Mouse (Mus musculus): ENCODE measurements at regions not wholly inside any gene's neighbourhood (a gene's known extent, or its start where the extent isn't known, plus 50 kb on each side); places are given as distances from the start of the nearest gene placed in this dataset.

DNA sequence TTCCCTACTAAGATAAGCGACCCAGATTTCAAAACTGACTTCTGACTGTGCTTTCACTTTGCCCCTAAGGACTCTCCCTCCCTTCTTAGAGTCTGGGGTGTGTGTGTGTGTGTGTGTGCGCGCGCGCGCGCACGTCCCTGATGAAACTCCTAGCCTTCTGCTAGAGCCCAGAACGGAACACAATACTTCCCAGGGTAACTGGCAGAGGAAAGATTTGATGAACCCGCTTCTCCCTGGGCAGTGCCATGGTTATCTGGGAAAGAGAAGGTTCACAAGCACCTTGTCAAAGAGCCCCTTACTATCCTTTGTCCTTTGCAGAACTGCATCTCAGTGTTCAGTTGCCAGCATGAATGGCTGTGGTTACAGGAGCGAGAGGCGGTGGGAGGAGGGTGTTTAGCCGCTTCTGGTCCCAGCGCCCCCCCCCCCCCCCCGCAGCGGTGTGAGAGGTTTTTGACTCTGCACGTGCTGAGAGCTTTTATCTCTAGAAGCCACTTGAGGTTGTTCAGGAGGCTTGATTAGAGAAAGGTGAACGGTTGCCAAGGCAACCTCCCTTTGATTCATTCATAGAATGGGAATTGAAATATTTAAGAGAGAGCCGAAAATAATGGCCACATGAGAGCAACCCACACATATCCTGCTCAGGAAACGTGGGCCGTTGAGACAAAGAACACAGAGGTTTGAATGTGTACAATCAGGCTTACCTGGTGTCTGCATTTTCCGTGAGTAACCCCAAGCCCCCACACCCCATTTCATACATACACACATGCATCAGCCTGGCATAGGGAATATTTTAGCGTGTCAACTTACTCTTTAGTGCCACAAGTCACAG is 286.3 kb upstream of the Gm10131 start:
- no peaks in the 10 kb centered on the region for H3K27me3 ChIP-seq (ENCODE audit: control insufficient read depth, insufficient read depth, insufficient read length)
- no peak overlapping the region for H3K4me3 ChIP-seq
- no peak overlapping the region for H3K4me2 ChIP-seq (ENCODE audit: low read depth)
- no peaks in the 10 kb centered on the region for H3K36me3 ChIP-seq (ENCODE audit: control insufficient read depth, insufficient read depth)
- TF ChIP-seq TCF3 (IDR thresholded peaks at IDR 0.05; ENCODE audit: insufficient read length, low read depth) (no peak), USF1 (IDR thresholded peaks at IDR 0.05; ENCODE audit: low read depth) (no peak), CEBPB (IDR thresholded peaks at IDR 0.05; ENCODE audit: insufficient read depth, poor library complexity, severe bottlenecking) (no peak), POLR2AphosphoS2 (IDR thresholded peaks at IDR 0.05; ENCODE audit: insufficient read length, low read depth) (no peak), MYOD1 (IDR thresholded peaks at IDR 0.05; ENCODE audit: control insufficient read depth in 1 of 3, insufficient read length in 2 of 3, low read depth in 2 of 3) (no peak), MAX (IDR thresholded peaks at IDR 0.05; ENCODE audit: low read depth) (no peak), SRF (IDR thresholded peaks at IDR 0.05; ENCODE audit: control insufficient read depth, insufficient read length, low read depth) (no peak), MYOG (IDR thresholded peaks at IDR 0.05; ENCODE audit: control insufficient read depth in 1 of 3, insufficient read depth in 1 of 3, insufficient read length in 2 of 3, low read depth in 2 of 3) (no peak), TCF12 (IDR thresholded peaks at IDR 0.05; ENCODE audit: insufficient read depth, poor library complexity, severe bottlenecking) (no peak), E2F4 (IDR thresholded peaks at IDR 0.05; ENCODE audit: insufficient read depth) (no peak), REST (IDR thresholded peaks at IDR 0.05; ENCODE audit: insufficient read depth, insufficient read length) (no peak), POLR2A (IDR thresholded peaks at IDR 0.05; ENCODE audit: insufficient read length, low read depth) (no peak)
- no peaks in the 10 kb centered on the region for H3K79me2 ChIP-seq (ENCODE audit: control insufficient read depth, insufficient read depth)
- H3ac ChIP-seq (ENCODE audit: control insufficient read depth, insufficient read length) = no peak overlapping the region

DNA sequence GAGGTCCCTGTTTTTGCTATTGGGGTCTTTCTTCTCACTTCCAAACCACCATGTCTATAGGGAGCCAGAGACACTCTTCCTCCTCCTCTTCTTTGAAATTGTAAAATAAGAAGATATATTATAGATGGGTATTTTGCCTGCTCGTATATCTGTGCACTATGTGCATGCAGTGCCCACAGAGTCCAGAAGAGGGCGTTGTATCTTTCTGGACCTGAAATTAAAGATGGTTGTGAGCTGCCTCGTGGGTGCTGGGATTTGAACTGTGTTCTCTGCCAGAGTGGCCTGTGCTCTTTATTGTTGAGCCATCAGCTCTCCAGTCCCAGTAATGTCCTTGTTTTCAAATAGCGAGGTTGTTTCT is 285.7 kb upstream of the Gm10131 start:
- Histone ChIP-seq H3ac (ENCODE audit: control insufficient read depth, insufficient read length) (no peak overlapping the region), H3K79me2 (ENCODE audit: control insufficient read depth, insufficient read depth) (no peaks in the 10 kb centered on the region), H3K36me3 (ENCODE audit: control insufficient read depth, insufficient read depth) (no peaks in the 10 kb centered on the region), H3K27me3 (ENCODE audit: control insufficient read depth, insufficient read depth, insufficient read length) (no peaks in the 10 kb centered on the region), H3K4me3 (no peak overlapping the region), H3K4me2 (ENCODE audit: low read depth) (no peak overlapping the region)
- no peak for TF ChIP-seq MYOG (IDR thresholded peaks at IDR 0.05; ENCODE audit: control insufficient read depth in 1 of 3, insufficient read depth in 1 of 3, insufficient read length in 2 of 3, low read depth in 2 of 3)

DNA sequence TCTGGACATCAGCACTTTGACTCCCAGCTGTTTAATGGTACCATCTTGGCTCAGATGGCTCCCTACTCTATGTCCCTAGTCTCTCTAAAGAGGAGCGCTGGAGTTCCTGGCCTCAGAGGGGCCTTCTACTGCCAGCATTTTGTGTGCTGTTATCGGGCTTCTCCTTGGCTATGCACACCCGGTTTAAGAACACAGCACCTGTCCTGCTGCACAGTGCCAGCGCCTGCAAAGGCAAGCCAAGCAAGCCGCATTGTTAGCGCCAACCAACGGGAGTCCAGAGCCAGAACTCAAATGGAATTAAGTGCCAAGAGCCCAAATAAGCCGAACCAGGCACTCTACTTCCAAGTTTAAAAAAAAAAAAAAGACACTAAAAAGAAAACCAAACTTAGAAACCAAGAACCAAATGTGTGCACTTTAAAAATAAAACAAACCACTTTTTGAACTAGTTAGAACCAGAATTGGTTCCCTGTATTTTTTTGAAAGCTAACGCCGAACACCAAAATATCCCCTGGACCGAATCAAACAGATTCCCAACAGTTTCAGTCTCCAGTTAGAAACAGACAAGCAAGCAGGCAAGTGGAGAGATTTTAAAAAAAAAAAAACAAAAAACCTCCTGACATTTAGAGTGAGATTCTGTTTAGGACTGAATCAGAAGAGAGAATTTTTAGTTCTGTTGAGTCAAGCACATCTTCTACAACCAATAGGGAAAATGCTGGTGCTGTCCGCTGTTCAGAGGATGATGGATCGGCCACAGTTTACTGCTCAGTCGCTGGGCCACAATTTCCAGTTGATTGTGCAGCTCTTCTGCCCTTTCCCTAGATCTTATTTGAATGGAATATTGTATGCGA is 281.7 kb upstream of the Gm10131 start:
- Histone ChIP-seq H3K79me2 (ENCODE audit: control insufficient read depth, insufficient read depth) (no peaks in the 10 kb centered on the region), H3ac (ENCODE audit: control insufficient read depth, insufficient read length) (no peak overlapping the region), H3K4me2 (ENCODE audit: low read depth) (no peak overlapping the region), H3K27me3 (ENCODE audit: control insufficient read depth, insufficient read depth, insufficient read length) (no peaks in the 10 kb centered on the region), H3K36me3 (ENCODE audit: control insufficient read depth, insufficient read depth) (no peaks in the 10 kb centered on the region), H3K4me3 (no peak overlapping the region)
- TF ChIP-seq TCF12 (IDR thresholded peaks at IDR 0.05; ENCODE audit: insufficient read depth, poor library complexity, severe bottlenecking) (no peak), E2F4 (IDR thresholded peaks at IDR 0.05; ENCODE audit: insufficient read depth) (no peak), USF1 (IDR thresholded peaks at IDR 0.05; ENCODE audit: low read depth) (no peak), SRF (IDR thresholded peaks at IDR 0.05; ENCODE audit: control insufficient read depth, insufficient read length, low read depth) (no peak), TCF3 (IDR thresholded peaks at IDR 0.05; ENCODE audit: insufficient read length, low read depth) (no peak), MYOG (IDR thresholded peaks at IDR 0.05; ENCODE audit: control insufficient read depth in 1 of 3, insufficient read depth in 1 of 3, insufficient read length in 2 of 3, low read depth in 2 of 3) (no peak), MAX (IDR thresholded peaks at IDR 0.05; ENCODE audit: low read depth) (no peak), POLR2AphosphoS2 (IDR thresholded peaks at IDR 0.05; ENCODE audit: insufficient read length, low read depth) (no peak), REST (IDR thresholded peaks at IDR 0.05; ENCODE audit: insufficient read depth, insufficient read length) (no peak), POLR2A (IDR thresholded peaks at IDR 0.05; ENCODE audit: insufficient read length, low read depth) (no peak), CEBPB (IDR thresholded peaks at IDR 0.05; ENCODE audit: insufficient read depth, poor library complexity, severe bottlenecking) (no peak), MYOD1 (IDR thresholded peaks at IDR 0.05; ENCODE audit: control insufficient read depth in 1 of 3, insufficient read length in 2 of 3, low read depth in 2 of 3) (no peak)

DNA sequence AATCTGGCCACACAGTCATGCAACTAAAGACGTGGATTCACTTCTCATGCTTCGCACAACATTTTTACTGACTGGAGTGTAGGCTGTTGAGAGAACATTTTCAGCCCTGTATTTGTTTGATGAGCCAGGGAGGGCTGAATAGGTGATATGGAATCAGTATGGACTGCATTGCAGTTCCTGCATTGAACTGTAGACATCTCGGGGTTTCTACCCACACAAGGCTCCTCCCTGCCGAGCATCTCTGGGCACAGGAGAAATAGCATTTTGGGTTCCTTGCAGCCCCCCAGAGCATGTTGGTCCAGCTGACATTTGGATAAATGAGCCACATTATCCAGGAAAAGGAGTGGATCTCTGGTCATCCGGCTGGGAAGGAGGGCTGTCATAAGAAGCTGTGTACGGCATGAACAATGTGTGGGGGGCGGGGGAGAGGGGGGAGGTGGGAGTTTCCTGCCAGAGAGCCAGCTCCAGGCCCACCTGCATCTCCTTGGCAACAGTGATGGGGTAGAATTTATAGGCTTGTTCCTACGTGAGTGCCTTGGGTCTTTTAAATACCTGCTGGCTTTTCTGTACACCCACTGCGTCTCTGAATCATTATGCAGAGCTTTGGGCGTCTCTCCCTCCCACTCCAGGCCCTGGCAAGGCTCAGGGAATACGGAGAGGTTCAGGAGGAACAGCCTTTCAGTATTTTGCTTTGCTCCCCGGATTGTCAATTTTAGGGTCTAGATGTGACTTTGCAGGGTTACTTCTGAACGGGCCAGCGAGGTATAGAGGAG is 280.9 kb upstream of the Gm10131 start:
- Histone ChIP-seq H3ac (ENCODE audit: control insufficient read depth, insufficient read length) (no peak overlapping the region), H3K36me3 (ENCODE audit: control insufficient read depth, insufficient read depth) (no peaks in the 10 kb centered on the region), H3K27me3 (ENCODE audit: control insufficient read depth, insufficient read depth, insufficient read length) (no peaks in the 10 kb centered on the region), H3K79me2 (ENCODE audit: control insufficient read depth, insufficient read depth) (no peaks in the 10 kb centered on the region), H3K4me2 (ENCODE audit: low read depth) (no peak overlapping the region), H3K4me3 (no peak overlapping the region)
- TF ChIP-seq REST (IDR thresholded peaks at IDR 0.05; ENCODE audit: insufficient read depth, insufficient read length) (no peak), TCF3 (IDR thresholded peaks at IDR 0.05; ENCODE audit: insufficient read length, low read depth) (no peak), E2F4 (IDR thresholded peaks at IDR 0.05; ENCODE audit: insufficient read depth) (no peak), POLR2AphosphoS2 (IDR thresholded peaks at IDR 0.05; ENCODE audit: insufficient read length, low read depth) (no peak), POLR2A (IDR thresholded peaks at IDR 0.05; ENCODE audit: insufficient read length, low read depth) (no peak), CEBPB (IDR thresholded peaks at IDR 0.05; ENCODE audit: insufficient read depth, poor library complexity, severe bottlenecking) (no peak), MYOG (IDR thresholded peaks at IDR 0.05; ENCODE audit: control insufficient read depth in 1 of 3, insufficient read depth in 1 of 3, insufficient read length in 2 of 3, low read depth in 2 of 3) (no peak), SRF (IDR thresholded peaks at IDR 0.05; ENCODE audit: control insufficient read depth, insufficient read length, low read depth) (no peak), TCF12 (IDR thresholded peaks at IDR 0.05; ENCODE audit: insufficient read depth, poor library complexity, severe bottlenecking) (no peak), USF1 (IDR thresholded peaks at IDR 0.05; ENCODE audit: low read depth) (no peak), MYOD1 (IDR thresholded peaks at IDR 0.05; ENCODE audit: control insufficient read depth in 1 of 3, insufficient read length in 2 of 3, low read depth in 2 of 3) (no peak), MAX (IDR thresholded peaks at IDR 0.05; ENCODE audit: low read depth) (no peak)
